Comparison of ENCODE assay signal across 11 mouse cellular contexts in the genomic region with DNA sequence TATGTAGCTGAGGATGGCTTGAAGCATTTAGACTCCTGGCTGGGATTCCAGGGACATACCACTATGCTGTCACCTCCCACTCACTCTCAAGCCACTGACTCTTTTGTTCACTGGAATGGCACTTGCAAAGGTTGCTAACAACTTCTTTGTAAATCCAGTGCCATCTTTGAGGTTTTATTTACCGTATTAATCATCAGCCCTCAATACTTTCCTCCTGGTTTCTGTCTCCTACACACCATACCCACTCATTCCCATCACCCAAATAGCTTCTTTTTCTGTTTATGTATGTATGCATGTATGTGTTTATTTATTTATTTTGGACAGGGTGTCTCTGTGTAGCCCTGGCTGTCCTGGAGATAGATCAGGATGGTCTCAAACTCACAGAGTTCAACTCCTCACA. TPM values are rescaled to one million over a fixed set of nuclear protein-coding genes. Genes with fewer than 3 reads are reported as not detected.
DNase-seq lines count a peak whose midpoint lies in the region; ATAC-seq lines count a peak whose summit lies in the region.
"Had no signal": no experiment of that assay in that cellular context is flagged by ENCODE, and none has a peak within 500 bp of the region (broad histone marks: within the 10 kb centered on the region; RNA-seq: fewer than 3 reads in every experiment).

No protein-coding gene starts in this region.

- H3K4me2 ChIP-seq in liver, embryonic 11.5 days, result peak overlapping the region; percentile 78
- H3K4me2 ChIP-seq in forebrain, embryonic 14.5 days (ENCODE audit: low read length), result no peak overlapping the region
- peak overlapping the region; percentile 46 for H3K4me2 ChIP-seq in limb, embryonic 11.5 days (ENCODE audit: low read depth, severe bottlenecking)
- peak overlapping the region; percentile 64 for H3K4me2 ChIP-seq in neural tube, embryonic 12.5 days (replicated peaks)

- H3K4me3 ChIP-seq in liver, embryonic 11.5 days (ENCODE audit: low read depth, low read length), result peak overlapping the region; percentile 67; the same call in 1 of the 2 replicates
- H3K4me3 ChIP-seq in forebrain, embryonic 14.5 days (ENCODE audit: low read depth, low read length), result peak overlapping the region; percentile 49; the same call in 1 of the 2 replicates
- H3K4me3 ChIP-seq in limb, embryonic 11.5 days (ENCODE audit: low read depth, low read length), result no peak overlapping the region
- no peak overlapping the region for H3K4me3 ChIP-seq in neural tube, embryonic 12.5 days

- WGBS in liver, embryonic 11.5 days, result 71% methylated on average over 1 of the region's 1 CpGs
- WGBS in forebrain, embryonic 14.5 days, result 78% methylated on average over 1 of the region's 1 CpGs
- 76% methylated on average over 1 of the region's 1 CpGs for WGBS in limb, embryonic 11.5 days
- WGBS in neural tube, embryonic 12.5 days, result 69% methylated on average over 1 of the region's 1 CpGs

- no peak overlapping the region for H3K9ac ChIP-seq in liver, embryonic 11.5 days (ENCODE audit: low read depth, low read length)
- no peak overlapping the region for H3K9ac ChIP-seq in forebrain, embryonic 14.5 days (ENCODE audit: low read length)
- no peak overlapping the region for H3K9ac ChIP-seq in limb, embryonic 11.5 days (ENCODE audit: low read length)
- H3K9ac ChIP-seq in neural tube, embryonic 12.5 days, result no peak overlapping the region

- H3K9me3 ChIP-seq in liver, embryonic 11.5 days (ENCODE audit: control insufficient read depth, low read length), result no peaks in the 10 kb centered on the region
- no peaks in the 10 kb centered on the region for H3K9me3 ChIP-seq in forebrain, embryonic 14.5 days (replicated peaks; ENCODE audit: control insufficient read depth, low read length)
- no peaks in the 10 kb centered on the region for H3K9me3 ChIP-seq in limb, embryonic 11.5 days (ENCODE audit: control insufficient read depth, low read length)
- no peaks in the 10 kb centered on the region for H3K9me3 ChIP-seq in neural tube, embryonic 12.5 days
- H3K9me3 ChIP-seq: G1E had no signal

- H3K27me3 ChIP-seq in liver, embryonic 11.5 days (replicated peaks; ENCODE audit: control insufficient read depth, insufficient read depth, low read length), result no peaks in the 10 kb centered on the region
- no peaks in the 10 kb centered on the region for H3K27me3 ChIP-seq in forebrain, embryonic 14.5 days (replicated peaks; ENCODE audit: control insufficient read depth, insufficient read depth, low read length)
- H3K27me3 ChIP-seq in limb, embryonic 11.5 days (ENCODE audit: control insufficient read depth, insufficient read depth, low read length), result no peaks in the 10 kb centered on the region
- H3K27me3 ChIP-seq in neural tube, embryonic 12.5 days (replicated peaks), result no peaks in the 10 kb centered on the region; the same call in 1 of the 2 replicates

- DNase-seq in liver, embryonic 11.5 days (ENCODE audit: low spot score), result no peak
- DNase-seq in liver, result no peak
- DNase-seq in forebrain, embryonic 14.5 days (ENCODE audit: low spot score), result no peak
- DNase-seq in limb, embryonic 11.5 days (ENCODE audit: low spot score), result no peak
- no peak for DNase-seq in adrenal gland, postnatal 10 days
- DNase-seq in spleen, adult 18-20 months, result no peak
- DNase-seq in cerebellum, postnatal 10 days, result no peak

- H3K27ac ChIP-seq in liver, embryonic 11.5 days (ENCODE audit: low read depth, low read length), result no peak overlapping the region
- no peak overlapping the region for H3K27ac ChIP-seq in forebrain, embryonic 14.5 days (ENCODE audit: low read depth, low read length)
- H3K27ac ChIP-seq in limb, embryonic 11.5 days (replicated peaks; ENCODE audit: low read depth, low read length), result no peak overlapping the region
- no peak overlapping the region for H3K27ac ChIP-seq in neural tube, embryonic 12.5 days

- ATAC-seq in liver, embryonic 11.5 days (replicated peaks; ENCODE audit: low FRiP score), result no peak
- ATAC-seq in forebrain, embryonic 14.5 days, result no peak
- ATAC-seq in limb, embryonic 11.5 days (ENCODE audit: insufficient number of reproducible peaks, low FRiP score, low TSS enrichment, low read depth), result no peak
- ATAC-seq in neural tube, embryonic 12.5 days (ENCODE audit: low FRiP score, low read depth), result no peak

- no peaks in the 10 kb centered on the region for H3K36me3 ChIP-seq in liver, embryonic 11.5 days (ENCODE audit: control insufficient read depth, insufficient read depth, low read length)
- H3K36me3 ChIP-seq in forebrain, embryonic 14.5 days (ENCODE audit: control insufficient read depth, insufficient read depth, low read length), result no peaks in the 10 kb centered on the region
- H3K36me3 ChIP-seq in limb, embryonic 11.5 days (ENCODE audit: control insufficient read depth, insufficient read depth, low read length), result no peaks in the 10 kb centered on the region
- H3K36me3 ChIP-seq in neural tube, embryonic 12.5 days, result no peaks in the 10 kb centered on the region
- H3K36me3 ChIP-seq: G1E had no signal

- peaks cover 7% of the 10 kb centered on the region; the same call in 1 of the 2 replicates for H3K4me1 ChIP-seq in liver, embryonic 11.5 days (replicated peaks; ENCODE audit: control insufficient read depth, insufficient read depth, low read length)
- peaks cover 5% of the 10 kb centered on the region for H3K4me1 ChIP-seq in forebrain, embryonic 14.5 days (ENCODE audit: control insufficient read depth, insufficient read depth, low read length)
- peaks cover 7% of the 10 kb centered on the region; the same call in 1 of the 2 replicates for H3K4me1 ChIP-seq in limb, embryonic 11.5 days (ENCODE audit: control insufficient read depth, insufficient read depth, low read length)
- peaks cover 12% of the 10 kb centered on the region for H3K4me1 ChIP-seq in neural tube, embryonic 12.5 days

RNA-seq across cellular contexts. Expression of a gene that starts 0.8 kb away (rescaled TPM):
- 3.1 and 4.9 TPM in 2 replicates for polyA plus RNA-seq in liver, embryonic 11.5 days (2014; fragmentation: Nextera tagmentation; extraction: Ambion mirVana)
- polyA plus RNA-seq in forebrain, embryonic 14.5 days (2014; fragmentation: Nextera tagmentation; extraction: Ambion mirVana), result 7.2 and 8.0 TPM in 2 replicates
- polyA plus RNA-seq in limb, embryonic 11.5 days (2014; fragmentation: Nextera tagmentation; extraction: Ambion mirVana), result 9.7 and 11.6 TPM in 2 replicates
- 7.0 and 8.0 TPM in 2 replicates for polyA plus RNA-seq in neural tube, embryonic 12.5 days (2016; fragmentation: Nextera tagmentation; extraction: Ambion mirVana)
- total RNA-seq in adrenal gland, postnatal 10 days (2021), result 10 to 100 TPM; 50.4 to 60.9 TPM
- total RNA-seq: neutrophil, adult 5-6 weeks had no signal

RNA-seq across cellular contexts. Expression of a gene that starts 0.9 kb away (rescaled TPM):
- not detected in 2 replicates for polyA plus RNA-seq in liver, embryonic 11.5 days (2014; fragmentation: Nextera tagmentation; extraction: Ambion mirVana)
- polyA plus RNA-seq in forebrain, embryonic 14.5 days (2014; fragmentation: Nextera tagmentation; extraction: Ambion mirVana), result 0.62 and 0.81 TPM in 2 replicates
- polyA plus RNA-seq in limb, embryonic 11.5 days (2014; fragmentation: Nextera tagmentation; extraction: Ambion mirVana), result 0.12 TPM in 1 of 2 replicates, not detected in the other
- 0.28 and 0.85 TPM in 2 replicates for polyA plus RNA-seq in neural tube, embryonic 12.5 days (2016; fragmentation: Nextera tagmentation; extraction: Ambion mirVana)
- 1 to 10 TPM; 1.5 to 1.8 TPM for total RNA-seq in adrenal gland, postnatal 10 days (2021)
- total RNA-seq: G1E; heart, postnatal 25 days; neutrophil, adult 5-6 weeks had no signal
- polyA plus RNA-seq: G1E had no signal

Comparison
In these comparisons a context has a peak if more than half of its experiments do, and no peak if none do; other contexts are left out.
1. H3K4me3 ChIP-seq: peak in liver, embryonic 11.5 days (single experiment) and forebrain, embryonic 14.5 days (single experiment); none in limb, embryonic 11.5 days (single experiment) and neural tube, embryonic 12.5 days (single experiment).